Mouse (Mus musculus) hematopoietic multipotent progenitor cell, adult 10-12 weeks (in vitro differentiated cells): Measurements from ENCODE around the gene Amy1. TPM values are rescaled to one million over a fixed set of nuclear protein-coding genes. Genes with fewer than 3 reads are reported as not detected.

Source experiments
- polyA plus RNA-seq: library from polyadenylated mRNA; stranded (reverse); fragments of >175 nt; gene quantifications from 2 replicates; pipeline ENCODE4 v1.2.3, GENCODE M21; 2012; ENCODE audit warnings: low replicate concordance

Gene Amy1
- polyA plus RNA-seq, result not detected in 2 replicates

GRCm38 (mm10) chr3:113606599-113606998 is at the start of gene Amy1:
Amy1 (minus strand) TSS chr3:113606699.

GRCm38 (mm10) chr3:113629606-113630359 is 23.3 kb upstream of the Amy1 start, which contains the start of gene Rnpc3:
Rnpc3 (minus strand) TSS chr3:113630149.

GRCm38 (mm10) chr3:113532328-113532727 is 74.2 kb downstream of the Amy1 start, which contains the start of gene Amy2a1:
Amy2a1 (minus strand) TSS chr3:113532428.

Other genes with a start within 250 kb of the Amy1 start
- not detected in 2 replicates for gene Amy2a1, start 74.3 kb downstream of the Amy1 start, polyA plus RNA-seq
- gene Rnpc3, start 23.4 kb upstream of the Amy1 start, polyA plus RNA-seq, result 9.4 and 14.0 TPM in 2 replicates